Mouse (Mus musculus) stomach, postnatal 0 days (tissue): ENCODE results near the gene Kpna3. TPM values are rescaled to one million over a fixed set of nuclear protein-coding genes. Genes with fewer than 3 reads are reported as not detected.
"Not testable (repeated sequence)": the region's sequence is repeated elsewhere in the genome, so short reads cannot be mapped to it uniquely, and the experiment has no call there.

Experiments
- ATAC-seq: fragments of 200-750 bp; cut with Nextera tagmentation; 2 replicates; pipeline ENCODE4 v1.8.0; 2017; ENCODE audit not compliant: low FRiP score, low TSS enrichment
- DNase-seq: peaks from one replicate; pipeline ENCODE4 v3.0.0-alpha.2; 2016; ENCODE audit warnings: low spot score
- H3K27ac ChIP-seq: fragments of 300-500 bp; sonication (generic); replicated peaks from 2 replicates; pipeline ENCODE4 v1.5.1; 2014; ENCODE audit warnings: mild to moderate bottlenecking, control low read depth
- H3K27me3 ChIP-seq: fragments of 300-500 bp; sonication (generic); 2 replicates; pipeline ENCODE4 v1.6.1; 2014; ENCODE audit warnings: low read length; ENCODE audit not compliant: control insufficient read depth, insufficient read depth
- H3K36me3 ChIP-seq: fragments of 300-500 bp; sonication (generic); 2 replicates; pipeline ENCODE4 v1.6.1; 2014; ENCODE audit warnings: low read length, mixed read lengths; ENCODE audit not compliant: control insufficient read depth, insufficient read depth
- H3K4me1 ChIP-seq: fragments of 300-500 bp; sonication (generic); replicated peaks from 2 replicates; pipeline ENCODE4 v1.6.1; 2014; ENCODE audit warnings: antibody characterized with exemption; ENCODE audit not compliant: control insufficient read depth, insufficient read depth
- H3K4me2 ChIP-seq: fragments of 300-500 bp; sonication (generic); replicated peaks from 2 replicates; pipeline ENCODE4 v1.6.1; 2014; ENCODE audit warnings: low read depth, mild to moderate bottlenecking, control low read depth, moderate library complexity
- H3K4me3 ChIP-seq: fragments of 300-500 bp; sonication (generic); 2 replicates; pipeline ENCODE4 v1.5.1; 2014; ENCODE audit warnings: low read depth, low read length, control low read depth
- H3K9ac ChIP-seq: fragments of 300-500 bp; sonication (generic); 2 replicates; pipeline ENCODE4 v1.6.1; 2014; ENCODE audit warnings: mild to moderate bottlenecking, low read length, control low read depth, mixed read lengths
- H3K9me3 ChIP-seq: fragments of 300-500 bp; sonication (generic); 2 replicates; pipeline ENCODE4 v1.6.1; 2016; ENCODE audit warnings: low read length; ENCODE audit not compliant: control insufficient read depth
- CTCF ChIP-seq: IDR thresholded peaks from 2 replicates; pipeline ENCODE4 v1.5.1; 2016; ENCODE audit warnings: antibody characterized with exemption, low read depth, mild to moderate bottlenecking, moderate library complexity
- EP300 ChIP-seq: optimal IDR thresholded peaks from 2 replicates; pipeline ENCODE3; 2016; ENCODE audit warnings: antibody characterized with exemption
- WGBS: fragments of 180-500 bp; shearing (Covaris S2); extraction: QIAGEN DNeasy Blood & Tissue Kit; methylation state at CpG from one replicate; pipeline ENCODE4 v1.1.7; 2014; 5-methylcytosine and 5-hydroxymethylcytosine counted together
- polyA plus RNA-seq: library from polyadenylated mRNA; unstranded; fragments of >200 nt; fragmentation: Nextera tagmentation; extraction: Ambion mirVana; gene quantifications from 2 replicates; pipeline ENCODE4 v1.2.1, GENCODE M21; 2015

Kpna3 gene
- polyA plus RNA-seq, 1 experiment from 2014 or later: 21.2 TPM

DNA sequence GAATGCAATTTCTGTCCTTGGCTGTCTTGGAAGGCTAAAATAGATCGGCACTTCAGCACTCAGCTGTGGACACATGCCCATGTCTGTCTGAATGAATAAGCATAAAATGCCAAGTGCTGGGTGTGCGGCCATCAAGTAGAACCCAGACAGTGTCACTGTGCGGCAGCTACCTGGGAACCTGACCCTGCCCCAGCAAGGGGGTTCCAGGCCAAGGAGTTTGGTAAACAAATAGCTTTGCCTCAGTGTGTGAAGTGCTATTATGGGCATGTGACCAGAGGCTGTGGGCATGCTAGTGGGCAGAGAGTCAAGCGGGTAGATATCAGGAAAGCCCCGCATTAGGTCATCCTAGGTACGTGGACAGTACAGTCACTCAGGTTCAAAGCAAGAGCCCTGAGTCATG, 8.1 kb upstream of the Kpna3 start:
- Histone ChIP-seq H3K9ac (no peak overlapping the region), H3K4me3 (no peak overlapping the region), H3K36me3 (no peaks in the 10 kb centered on the region), H3K9me3 (no peaks in the 10 kb centered on the region), H3K27me3 (no peaks in the 10 kb centered on the region), H3K4me2 (no peak overlapping the region), H3K27ac (no peak overlapping the region), H3K4me1 (no peaks in the 10 kb centered on the region)
- ATAC-seq: no peak
- TF ChIP-seq EP300: no peak
- TF ChIP-seq CTCF: no peak
- WGBS: 83% methylated on average over 6 of the region's 6 CpGs
- DNase-seq: no peak

DNA sequence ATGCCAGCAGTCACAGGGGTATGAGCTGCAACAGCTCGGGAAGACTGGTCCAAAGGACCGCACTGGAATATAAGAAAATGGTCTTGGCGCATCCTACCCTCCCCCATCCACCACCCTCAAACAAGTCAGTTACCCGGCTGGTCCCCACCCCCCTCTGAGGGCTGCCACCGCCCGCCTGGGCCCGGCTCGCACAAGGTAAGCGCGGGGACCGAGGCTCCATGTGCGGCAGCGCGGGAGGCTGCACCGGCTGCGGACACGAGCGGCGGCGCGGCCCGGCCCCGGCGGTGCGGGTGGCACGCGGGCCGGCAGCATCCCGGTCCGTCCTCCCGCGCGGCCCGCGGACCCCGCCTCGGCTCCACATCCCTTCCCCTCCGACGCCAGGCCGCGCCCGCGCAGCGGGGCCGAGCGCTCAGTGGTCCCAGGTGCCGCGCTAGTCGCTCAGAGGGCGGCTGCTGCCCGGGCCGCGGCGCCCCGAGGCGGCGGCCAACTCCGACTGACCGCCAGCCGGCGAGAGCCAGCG, 473 bp downstream of the Kpna3 start:
- under 1% methylated on average over 36 of the region's 62 CpGs for WGBS
- Histone ChIP-seq H3K4me3 (peak overlapping the region; percentile 88), H3K4me1 (no peaks in the 10 kb centered on the region), H3K27me3 (no peaks in the 10 kb centered on the region), H3K9me3 (no peaks in the 10 kb centered on the region), H3K36me3 (no peaks in the 10 kb centered on the region), H3K9ac (peak overlapping the region; percentile 90), H3K27ac (peak overlapping the region; percentile 97), H3K4me2 (peak overlapping the region; percentile 79)
- peak; percentile 49 for ATAC-seq
- no peak for DNase-seq
- TF ChIP-seq CTCF (no peak), EP300 (no peak)

DNA sequence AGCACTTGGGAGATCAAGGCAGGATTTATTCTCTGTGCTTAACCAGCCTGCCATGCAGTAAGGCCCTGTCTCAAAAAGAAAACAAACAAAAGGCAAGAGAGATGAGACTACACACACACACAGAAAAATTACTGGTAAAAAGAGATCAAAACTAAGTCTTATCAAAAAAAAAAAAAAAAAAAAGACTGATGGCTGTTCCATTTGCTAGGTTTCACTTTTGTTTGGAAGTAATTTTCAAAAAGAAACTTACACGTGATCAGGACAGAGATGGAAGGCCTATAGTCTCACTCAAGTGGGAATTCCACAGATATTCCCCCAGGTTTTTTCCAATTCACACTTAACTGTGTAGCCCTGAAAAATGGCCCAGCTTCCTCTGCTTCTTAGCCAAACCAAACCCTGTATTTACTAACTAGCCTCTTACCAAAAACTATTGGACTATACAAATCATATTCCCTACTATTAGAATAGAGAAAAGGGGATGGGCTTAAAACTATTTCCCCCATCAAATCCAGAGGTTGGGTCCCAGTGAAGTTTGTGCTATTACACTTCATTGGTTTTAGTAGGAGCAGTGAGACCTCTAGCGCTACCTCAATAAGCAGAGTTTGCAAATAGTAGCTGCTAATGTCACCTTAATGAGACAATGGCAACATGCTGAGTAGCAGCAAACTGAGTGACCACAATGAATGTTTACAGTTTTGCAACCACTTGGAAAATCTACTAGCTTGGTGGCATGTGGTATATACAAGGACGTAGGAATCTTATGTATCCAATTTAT, 1.3 kb downstream of the Kpna3 start:
- H3K27me3 ChIP-seq: no peaks in the 10 kb centered on the region
- H3K27ac ChIP-seq: no peak overlapping the region
- H3K9ac ChIP-seq: no peak overlapping the region
- WGBS: 9% methylated on average over 3 of the region's 3 CpGs
- TF ChIP-seq CTCF (peak; percentile 61), EP300 (no peak)
- H3K9me3 ChIP-seq: no peaks in the 10 kb centered on the region
- H3K4me1 ChIP-seq: no peaks in the 10 kb centered on the region
- no peaks in the 10 kb centered on the region for H3K36me3 ChIP-seq
- H3K4me3 ChIP-seq: peak overlapping the region; percentile 88
- ATAC-seq (no peak), DNase-seq (no peak)
- peak overlapping the region; percentile 79 for H3K4me2 ChIP-seq

DNA sequence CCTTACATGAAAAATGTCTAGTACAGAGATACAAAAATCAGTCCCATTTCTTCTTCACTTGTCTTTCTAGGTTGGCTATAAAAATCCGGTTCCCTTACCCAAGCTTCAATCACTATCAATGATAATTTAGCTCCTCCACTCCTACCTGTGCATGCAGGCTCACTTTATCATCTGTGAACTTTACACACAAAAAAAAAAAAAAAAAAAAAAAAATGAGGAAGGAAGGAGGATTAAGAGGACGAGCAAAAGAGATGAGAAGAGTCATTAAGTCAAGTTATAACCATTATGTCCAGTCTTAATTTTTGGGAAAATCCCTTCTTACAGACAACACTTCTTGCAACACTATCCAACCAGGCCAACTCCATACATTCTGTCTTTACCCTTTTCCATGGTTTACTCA, 2.8 kb downstream of the Kpna3 start:
- H3K4me3 ChIP-seq: no peak overlapping the region
- DNase-seq (no peak), ATAC-seq (no peak)
- no peak overlapping the region for H3K27ac ChIP-seq
- H3K9me3 ChIP-seq: no peaks in the 10 kb centered on the region
- H3K4me2 ChIP-seq: no peak overlapping the region
- no peak overlapping the region for H3K9ac ChIP-seq
- H3K36me3 ChIP-seq: no peaks in the 10 kb centered on the region
- TF ChIP-seq CTCF (no peak), EP300 (no peak)
- H3K27me3 ChIP-seq: no peaks in the 10 kb centered on the region
- WGBS: 74% methylated on average over 2 of the region's 2 CpGs
- H3K4me1 ChIP-seq: no peaks in the 10 kb centered on the region

DNA sequence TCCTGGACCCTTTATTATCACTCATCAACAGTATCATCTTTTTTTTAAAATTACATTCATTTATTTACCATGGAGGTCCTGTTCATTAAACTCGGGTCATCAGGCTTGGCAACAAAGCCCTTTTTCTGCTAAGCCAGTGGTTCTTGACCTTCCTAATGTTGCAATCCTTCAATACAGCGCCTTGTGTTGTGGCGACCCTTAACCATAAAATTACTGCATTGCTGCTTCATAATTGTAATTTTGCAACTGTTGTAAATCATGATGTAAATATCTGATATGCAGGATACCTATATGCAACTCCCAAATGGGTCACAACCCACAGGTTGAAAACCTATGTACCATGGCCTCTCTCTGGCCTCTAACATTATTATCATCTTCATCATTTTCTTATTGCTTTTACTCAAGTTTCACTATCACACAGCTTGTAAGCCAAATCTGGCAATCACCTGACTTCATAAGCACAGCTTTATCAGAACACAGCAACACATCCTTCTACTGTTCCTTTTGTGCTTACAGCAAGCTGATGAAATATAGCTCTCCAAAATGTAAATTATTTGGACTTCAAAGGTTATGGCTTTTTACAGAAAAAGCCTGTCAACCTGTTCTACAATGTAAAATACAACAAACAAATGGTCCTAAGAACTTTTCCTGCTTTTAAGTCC, 11.4 kb downstream of the Kpna3 start:
- 54% methylated on average over 3 of the region's 3 CpGs for WGBS
- no peak for ATAC-seq
- Histone ChIP-seq H3K27me3 (no peaks in the 10 kb centered on the region), H3K36me3 (no peaks in the 10 kb centered on the region), H3K9ac (no peak overlapping the region), H3K4me1 (peaks cover 4% of the 10 kb centered on the region; the same call in 1 of the 2 replicates), H3K4me2 (no peak overlapping the region), H3K27ac (no peak overlapping the region; the same call in 1 of the 2 replicates), H3K4me3 (no peak overlapping the region), H3K9me3 (no peaks in the 10 kb centered on the region)
- DNase-seq: no peak
- TF ChIP-seq CTCF: no peak
- no peak for TF ChIP-seq EP300

DNA sequence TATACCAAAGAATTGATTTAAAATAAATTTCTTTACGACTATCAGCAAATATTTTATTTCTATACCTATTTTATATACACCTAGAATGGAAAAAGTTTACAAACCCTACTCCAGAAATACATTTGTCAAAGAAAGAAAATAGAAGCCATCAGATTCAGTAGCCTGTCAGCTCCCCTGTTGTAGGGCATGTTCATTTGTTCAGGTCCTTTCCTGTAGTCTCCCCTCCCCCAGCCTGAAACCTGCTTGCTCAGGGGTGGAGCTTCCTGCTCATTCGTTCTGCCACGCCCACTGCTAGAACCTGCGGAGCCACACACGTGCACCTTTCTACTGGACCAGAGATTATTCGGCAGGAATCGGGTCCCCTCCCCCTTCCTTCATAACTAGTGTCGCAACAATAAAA, 12.6 kb downstream of the Kpna3 start:
- ATAC-seq, H3K4me3 ChIP-seq, H3K4me1 ChIP-seq, H3K27ac ChIP-seq, H3K9me3 ChIP-seq, H3K36me3 ChIP-seq, H3K4me2 ChIP-seq, H3K9ac ChIP-seq, H3K27me3 ChIP-seq: not testable (repeated sequence)
- 34% methylated on average over 4 of the region's 8 CpGs for WGBS
- peak; percentile 30 for DNase-seq
